Mouse (Mus musculus): ENCODE results near the gene Tchp.

Tchp gene

GRCm38 (mm10) chr5:114707265-114708068 lies at the start of gene Tchp:
TSS of gene Tchp (plus strand) at chr5:114707760.
- peak; percentile 93 for DNase-seq (ENCODE audit: low spot score)

GRCm38 (mm10) chr5:114658255-114658654 lies 49.3 kb upstream of the Tchp start, which contains the start of gene Trpv4:
TSS of gene Trpv4 (minus strand) at chr5:114658421.
- DNase-seq (ENCODE audit: low spot score): no peak

- no peak for DNase-seq (ENCODE audit: low spot score)
Measured at GRCm38 (mm10) chr5:114661029-114661428, 46.5 kb upstream of the Tchp start.

- DNase-seq (ENCODE audit: low spot score): no peak
Measured at GRCm38 (mm10) chr5:114664139-114664538, 43.4 kb upstream of the Tchp start.

DNA sequence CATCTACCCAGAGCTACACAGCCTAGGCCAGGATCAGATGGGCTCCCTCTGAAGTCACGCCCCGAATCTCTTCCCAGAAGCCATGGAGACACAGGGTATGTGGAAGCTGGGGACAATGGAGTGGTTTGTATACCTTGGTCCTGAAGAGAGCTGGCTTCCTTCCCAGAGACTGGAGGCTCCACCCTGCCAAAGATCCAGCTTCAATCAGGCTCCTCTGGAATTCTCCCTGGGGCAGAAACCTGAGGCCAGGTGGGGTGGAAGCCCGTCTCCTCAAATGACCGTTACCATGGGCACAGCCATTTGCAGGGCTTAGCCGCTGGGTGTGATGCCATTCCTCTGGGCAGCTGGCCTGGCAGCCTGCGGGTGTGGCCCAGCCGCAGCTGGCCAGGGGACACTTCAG lies 42.8 kb upstream of the Tchp start:
- no peak for DNase-seq (ENCODE audit: low spot score)

- no peak for DNase-seq (ENCODE audit: low spot score)
Measured at GRCm38 (mm10) chr5:114666659-114667058, 40.9 kb upstream of the Tchp start.

DNA sequence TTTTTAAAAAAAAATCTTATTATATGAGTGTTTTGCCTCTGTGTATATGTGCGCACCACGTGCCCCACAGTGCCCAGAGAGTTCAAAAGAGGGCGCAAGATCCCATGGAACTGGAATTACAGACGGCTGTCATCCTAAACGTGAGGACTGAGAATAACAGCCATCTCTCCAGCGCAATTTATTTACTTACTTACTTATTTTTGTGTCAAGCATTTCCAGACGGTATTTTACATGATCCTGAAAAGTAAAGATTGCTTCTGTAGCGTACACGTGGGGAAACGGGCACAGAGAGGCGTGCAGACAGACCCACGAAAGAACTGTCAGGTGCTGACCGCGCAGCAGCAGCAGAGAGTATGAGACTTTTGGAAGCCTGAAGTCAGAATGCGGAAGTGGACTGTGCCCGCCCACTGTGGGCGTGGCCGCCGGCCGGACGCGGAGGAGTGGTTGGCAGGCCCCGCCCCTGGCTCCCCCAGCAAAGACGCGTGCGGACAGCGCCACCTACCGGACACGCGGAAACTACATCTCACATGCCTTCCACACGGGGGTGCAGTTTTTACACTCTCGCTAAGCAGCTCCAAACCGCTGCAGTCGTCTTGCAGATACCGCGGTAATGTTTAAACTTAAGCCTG lies 40.2 kb upstream of the Tchp start:
- peak; percentile 99 for DNase-seq (ENCODE audit: low spot score)

DNA sequence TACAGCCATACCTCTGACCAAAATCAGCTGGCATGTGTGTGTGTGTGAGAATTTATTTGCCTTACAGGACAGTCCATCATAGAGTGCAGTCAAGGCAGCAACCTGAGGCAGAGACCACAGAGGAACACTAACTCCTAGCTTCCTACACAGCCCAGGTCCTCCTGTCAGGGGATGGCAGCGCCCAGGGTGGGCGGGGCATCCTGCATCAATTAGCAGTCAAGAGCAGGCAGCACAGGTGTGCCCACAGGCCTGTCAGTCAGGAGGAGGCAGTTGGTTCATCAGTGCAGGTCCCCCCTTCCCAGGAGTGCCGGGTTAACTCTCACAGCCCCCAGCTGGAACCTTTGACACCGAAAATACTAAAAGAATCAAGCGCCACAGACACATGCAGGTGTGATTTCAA lies 38.5 kb upstream of the Tchp start:
- DNase-seq (ENCODE audit: low spot score): no peak

GRCm38 (mm10) chr5:114673114-114673513 lies 34.4 kb upstream of the Tchp start:
- no peak for DNase-seq (ENCODE audit: low spot score)

GRCm38 (mm10) chr5:114674594-114674993 lies 33.0 kb upstream of the Tchp start:
- DNase-seq (ENCODE audit: low spot score): no peak

- DNase-seq (ENCODE audit: low spot score): no peak
Measured at GRCm38 (mm10) chr5:114679841-114680591, 27.5 kb upstream of the Tchp start.

DNA sequence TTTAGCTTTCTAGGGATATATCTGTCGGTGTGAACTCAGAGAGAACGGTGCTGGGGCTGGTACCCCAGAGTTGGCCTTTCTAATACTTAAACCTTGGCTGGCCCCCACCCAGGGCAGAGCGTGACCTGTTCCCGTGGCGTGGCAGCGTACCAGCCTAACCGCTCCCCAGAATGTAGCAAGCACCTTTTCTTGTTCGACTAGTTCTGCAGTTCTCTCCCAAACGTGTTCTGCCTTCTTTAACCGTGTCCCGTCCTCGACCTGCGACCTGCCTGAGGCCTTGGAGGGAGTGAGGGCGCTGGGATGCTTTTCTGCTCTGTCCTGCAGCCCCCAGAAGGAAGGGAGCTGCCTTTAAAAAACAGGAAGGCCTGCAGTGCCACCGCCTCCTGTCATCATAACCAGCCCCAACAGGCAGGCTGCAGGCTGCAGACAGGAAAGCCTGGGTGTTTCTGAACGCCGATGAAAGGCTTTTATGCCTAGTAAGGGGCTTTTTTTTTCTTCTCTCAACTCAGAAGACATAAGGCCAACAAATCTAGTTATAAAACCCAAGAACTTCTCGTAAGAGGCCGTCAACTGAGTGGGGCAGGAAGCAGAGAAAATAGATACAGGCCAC lies 26.8 kb upstream of the Tchp start:
- DNase-seq (ENCODE audit: low spot score): no peak

GRCm38 (mm10) chr5:114681717-114682116 lies 25.8 kb upstream of the Tchp start:
- no peak for DNase-seq (ENCODE audit: low spot score)

GRCm38 (mm10) chr5:114685986-114686385 lies 21.6 kb upstream of the Tchp start:
- DNase-seq (ENCODE audit: low spot score): no peak

- DNase-seq (ENCODE audit: low spot score): no peak
Measured at GRCm38 (mm10) chr5:114686726-114687210, 20.8 kb upstream of the Tchp start.

- DNase-seq (ENCODE audit: low spot score): no peak
Measured at GRCm38 (mm10) chr5:114687901-114688300, 19.7 kb upstream of the Tchp start.

DNA sequence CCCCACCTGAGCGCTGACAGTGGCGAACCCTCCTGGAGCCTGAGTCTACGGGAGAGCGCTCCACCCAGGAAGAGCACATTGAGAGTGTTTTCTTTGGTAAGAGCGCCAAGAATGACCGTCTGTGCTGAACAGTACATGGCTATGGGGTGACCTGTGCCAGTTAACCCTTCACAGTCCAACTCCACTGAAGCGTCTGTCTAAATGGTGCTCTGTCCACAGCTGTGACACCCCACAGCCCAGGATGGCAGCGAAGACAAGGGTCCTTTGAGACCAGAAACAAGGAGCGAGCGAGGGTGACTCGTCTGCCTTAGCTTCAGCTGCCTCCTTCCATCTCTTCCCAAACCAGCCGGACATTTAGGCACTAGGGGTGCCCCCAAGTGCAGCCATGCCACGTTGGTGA lies 18.9 kb upstream of the Tchp start:
- no peak for DNase-seq (ENCODE audit: low spot score)

DNA sequence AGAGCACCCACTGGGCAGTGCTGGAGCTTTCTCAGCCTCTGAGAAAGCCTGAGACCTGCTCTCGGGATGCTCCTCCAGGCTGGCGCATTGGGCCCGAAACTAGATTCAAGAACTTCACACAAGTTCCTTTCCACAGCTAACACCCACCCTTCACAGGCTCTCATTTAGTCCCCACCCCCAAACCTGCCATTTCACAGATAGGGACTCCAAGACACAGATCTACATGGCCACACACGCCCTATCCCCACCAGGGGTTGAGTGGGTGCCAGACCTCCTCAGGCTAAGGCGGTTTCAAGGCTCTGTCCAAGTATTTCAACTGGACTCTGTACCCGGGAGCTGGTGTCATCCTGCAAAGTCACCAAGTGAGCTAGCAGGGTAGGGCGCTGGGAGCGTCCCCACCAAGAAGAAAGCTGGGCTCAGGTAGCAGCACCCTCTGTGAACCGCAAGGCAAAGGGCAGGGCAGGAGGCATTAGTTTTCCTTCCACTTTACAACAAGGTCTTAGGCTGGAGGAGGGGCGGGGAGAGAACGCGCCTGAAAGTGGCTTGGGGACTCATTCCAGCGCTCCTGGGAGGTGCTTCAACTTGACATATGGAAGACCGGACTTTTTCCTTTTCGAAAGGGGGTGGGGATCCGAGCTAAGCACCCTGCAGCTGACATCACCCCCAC lies 17.7 kb upstream of the Tchp start:
- DNase-seq (ENCODE audit: low spot score): no peak

DNA sequence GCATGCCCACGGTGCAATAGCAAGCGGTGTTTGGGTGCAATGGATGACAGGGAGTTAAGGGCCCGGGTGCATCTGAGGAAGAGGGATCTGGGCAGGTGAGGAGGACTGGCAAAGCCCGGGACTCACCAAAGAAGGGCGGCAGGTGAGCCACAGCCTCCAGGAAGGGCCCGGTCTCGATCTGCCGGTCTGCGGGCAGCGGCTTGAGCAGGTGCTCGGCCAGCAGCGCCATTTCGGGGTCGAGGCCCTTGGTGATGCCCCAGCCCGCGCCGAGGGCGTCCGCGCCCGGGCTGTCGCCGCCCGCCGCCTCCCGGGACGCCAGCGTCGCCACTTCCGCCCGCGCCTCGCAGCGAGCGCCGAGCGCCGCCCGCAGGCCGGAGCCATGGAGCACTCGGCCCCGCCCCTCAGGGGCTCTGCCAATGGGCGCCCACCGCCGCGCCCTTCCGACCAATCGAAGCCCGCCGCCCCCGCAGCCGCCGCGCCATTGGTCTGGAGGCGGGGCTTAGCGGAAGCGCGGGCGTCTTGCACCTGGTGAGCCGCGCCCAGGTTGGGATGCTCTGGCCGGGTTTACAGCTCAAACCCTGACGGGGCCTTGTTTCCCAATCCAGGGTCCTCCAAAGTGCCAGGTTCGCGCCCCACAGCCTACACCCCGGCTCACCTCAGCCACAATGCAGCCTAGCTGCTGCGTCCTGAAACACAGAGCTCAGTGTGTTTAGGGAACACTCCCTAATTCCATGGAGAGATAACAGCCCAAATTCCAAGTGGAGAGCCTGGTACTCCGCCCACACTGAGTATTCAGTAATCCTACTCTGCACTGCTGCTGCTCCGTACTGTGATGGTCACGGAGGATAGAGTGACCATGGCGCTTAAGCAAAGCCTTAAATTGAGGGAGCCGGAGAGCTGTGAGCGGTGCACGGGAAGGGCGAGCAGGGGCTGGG lies 16.7 kb upstream of the Tchp start, which contains the start of gene Gltp:
Gene Gltp (minus strand): TSS at position 352 of the 935 bp plus-strand sequence.
- DNase-seq (ENCODE audit: low spot score): peak; percentile 94

- no peak for DNase-seq (ENCODE audit: low spot score)
Measured at GRCm38 (mm10) chr5:114695775-114696174, 11.8 kb upstream of the Tchp start.

All from embryo, embryonic 10 days (tissue).